Mouse (Mus musculus): ENCODE measurements around the gene Cdkl3.

DNA sequence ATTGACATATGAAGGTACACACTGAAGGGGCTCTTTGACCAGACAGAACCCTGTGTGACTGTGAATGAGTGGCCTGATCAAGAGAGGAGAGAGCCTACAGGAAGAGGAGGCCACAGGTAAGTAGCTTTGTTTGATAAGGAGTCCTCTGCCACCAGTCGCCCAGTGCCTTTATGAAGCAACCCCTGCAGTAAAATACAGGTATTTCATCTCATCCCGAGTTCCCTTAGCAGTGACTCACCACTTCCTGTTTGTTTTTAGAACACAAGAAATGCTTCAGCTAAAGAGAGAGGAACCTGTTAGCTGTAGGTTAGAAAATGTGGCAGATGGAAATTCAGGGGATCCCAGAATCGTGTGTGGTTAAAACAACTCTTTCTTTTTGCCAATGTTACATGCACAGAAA lies 31.9 kb downstream of the Cdkl3 start:
- no peak for TF ChIP-seq CTCF (IDR thresholded peaks at IDR 0.05; ENCODE audit: extremely low read depth, insufficient read depth, low read length)
- no peak for TF ChIP-seq POLR2A (IDR thresholded peaks at IDR 0.05; ENCODE audit: extremely low read depth, insufficient read depth, low read length)

All from cortical plate, adult 2 months (tissue).